Mouse (Mus musculus): ENCODE results near the gene AU041133. TPM values are rescaled to one million over a fixed set of nuclear protein-coding genes. Genes with fewer than 3 reads are reported as not detected.
"Not testable (repeated sequence)": the region's sequence is repeated elsewhere in the genome, so short reads cannot be mapped to it uniquely, and the experiment has no call there.

AU041133 gene
- 1 to 10 TPM; 2.5 to 3.2 (median 2.9) TPM for total RNA-seq (2022)

- DNase-seq (ENCODE audit: low spot score) = peak; percentile 86
Observed at GRCm38 (mm10) chr10:82127850-82128401, at the start of gene AU041133. Gene AU041133, plus strand, starts transcription at chr10:82128013.

- DNase-seq (ENCODE audit: low spot score) = peak; percentile 73
Observed at GRCm38 (mm10) chr10:82082728-82083621, 44.8 kb upstream of the AU041133 start, which contains the start of gene BC024063. Gene BC024063, plus strand, starts transcription at chr10:82083353.

GRCm38 (mm10) chr10:82083622-82083971 is 44.2 kb upstream of the AU041133 start:
- not testable (repeated sequence) for DNase-seq (ENCODE audit: low spot score)

GRCm38 (mm10) chr10:82117206-82117605 is 10.6 kb upstream of the AU041133 start:
- DNase-seq (ENCODE audit: low spot score) = no peak

GRCm38 (mm10) chr10:82145282-82145681 is 17.5 kb downstream of the AU041133 start:
- DNase-seq (ENCODE audit: low spot score) = no peak

- no peak for DNase-seq (ENCODE audit: low spot score)
Observed at GRCm38 (mm10) chr10:82147571-82147970, 19.8 kb downstream of the AU041133 start.

- DNase-seq (ENCODE audit: low spot score) = no peak
Observed at GRCm38 (mm10) chr10:82167777-82168176, 40.0 kb downstream of the AU041133 start.

GRCm38 (mm10) chr10:82169776-82170175 is 42.0 kb downstream of the AU041133 start:
- no peak for DNase-seq (ENCODE audit: low spot score)

GRCm38 (mm10) chr10:82170808-82171207 is 43.0 kb downstream of the AU041133 start:
- peak; percentile 3 for DNase-seq (ENCODE audit: low spot score)

GRCm38 (mm10) chr10:82178257-82179064 is 50.6 kb downstream of the AU041133 start:
- peak; percentile 83 for DNase-seq (ENCODE audit: low spot score)

Other genes with a start within 250 kb of the AU041133 start
- under 1 TPM; 0.46 to 0.87 (median 0.72) TPM for gene Zfp781, start 197.5 kb upstream of the AU041133 start, total RNA-seq (2022)
- 1 to 10 TPM; 4.5 to 5.2 (median 5.2) TPM for gene Zfp873, start 79.9 kb upstream of the AU041133 start, total RNA-seq (2022)
- gene BC024063, start 44.7 kb upstream of the AU041133 start, total RNA-seq (2022) = 1 to 10 TPM; 2.2 to 3.1 (median 2.5) TPM
- 1 to 10 TPM; 4.4 to 6.1 (median 5.6) TPM for gene Zfp938, start 113.3 kb downstream of the AU041133 start, total RNA-seq (2022)
- not detected for gene 4932415D10Rik, start 188.6 kb downstream of the AU041133 start, total RNA-seq (2022)
- gene Gm4924, start 226.2 kb downstream of the AU041133 start, total RNA-seq (2022) = 1 to 10 TPM; 2.2 to 3.3 (median 3.1) TPM